Mouse (Mus musculus) B cell, adult (primary cell): ENCODE results near the gene Pan3. TPM values are rescaled to one million over a fixed set of nuclear protein-coding genes. Genes with fewer than 3 reads are reported as not detected.

ENCODE experiments used
- total RNA-seq: library from RNA; stranded (reverse); gene quantifications from 4 replicates; pipeline ENCODE4 v1.2.4, GENCODE M21; 2023; ENCODE audit not compliant: inconsistent age

The Pan3 gene
- 300 to 398 TPM (median 350 TPM) in 4 replicates for total RNA-seq

GRCm38 (mm10) chr5:147429535-147430305 lies at the start of gene Pan3:
TSS of gene Pan3 (plus strand) at chr5:147430161.

GRCm38 (mm10) chr5:147399843-147400504 lies 30.0 kb upstream of the Pan3 start, which contains the start of gene Flt3:
TSS of gene Flt3 (minus strand) at chr5:147400489.

Other genes with a start within 250 kb of the Pan3 start
- gene Gsx1, start 241.5 kb upstream of the Pan3 start, total RNA-seq: not detected in 4 replicates
- gene Pdx1, start 160.2 kb upstream of the Pan3 start, total RNA-seq: not detected in 4 replicates
- 0.22 TPM in 1 of 4 replicates, not detected in the others for gene Cdx2, start 122.9 kb upstream of the Pan3 start, total RNA-seq
- not detected in 4 replicates for gene Urad, start 107.7 kb upstream of the Pan3 start, total RNA-seq
- gene Flt3, start 29.7 kb upstream of the Pan3 start, total RNA-seq: 1.8 to 3.2 TPM (median 2.3 TPM) in 4 replicates